Mouse (Mus musculus): ENCODE data around the gene Rtn2.

The Rtn2 gene

DNA sequence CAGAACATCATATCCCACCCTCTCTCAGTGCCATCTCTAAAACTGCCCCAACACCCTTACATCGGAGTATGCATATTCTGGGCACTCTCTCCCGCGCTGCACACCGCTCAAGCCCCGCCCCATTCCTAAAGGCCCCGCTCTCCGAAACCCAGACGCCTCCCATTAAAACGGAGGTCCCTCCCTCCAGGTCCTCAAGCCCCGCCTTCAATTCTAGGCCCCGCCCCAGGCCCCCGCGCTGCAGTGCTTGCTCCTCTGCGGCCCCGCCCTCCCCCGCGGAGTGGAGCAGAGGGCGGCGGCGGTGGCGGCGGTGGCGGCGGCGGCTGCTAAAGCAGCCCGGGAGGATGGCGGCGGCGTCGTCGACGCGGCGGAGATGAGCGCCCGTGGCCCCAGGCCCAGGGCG is at the start of gene Rtn2:
Gene Rtn2, plus strand, starts transcription at position 240 of the 400 bp plus-strand sequence.
- CTCF ChIA-PET: interaction anchor here (0.7 to 4.5 kb wide), 31 partner anchors 11 to 177 kb away, joined by 3 to 53 read pairs (median 6); partner anchors contain the start of genes Eml2 (in 2 of the 4), Cd3eap (in 1 of the 4), Ercc1 (in 1 of the 4) and Gipr (in 1 of the 4)
- POLR2A ChIA-PET: interaction anchor here in 3 of 4 experiments (0.6 to 6.4 kb wide), 15 partner anchors 9 to 107 kb away, joined by 3 to 58 read pairs (median 5); partner anchors contain the start of genes Eml2 (in 1 of the 3) and Vasp (in 1 of the 3)

GRCm38 (mm10) chr7:19234652-19235051 is 47.8 kb upstream of the Rtn2 start:
- ChIA-PET CTCF (interaction anchor here in 3 of 4 experiments (0.5 to 2.9 kb wide), 11 partner anchors 10 to 562 kb away, joined by 3 to 22 read pairs (median 4); partner anchors contain the start of gene Ppm1n (in 1 of the 3)), POLR2A (interaction anchor here in 2 of 4 experiments (0.9 to 3.4 kb wide), 5 partner anchors 22 to 44 kb away, joined by 3 to 10 read pairs (median 4); no protein-coding TSS in a partner anchor)

DNA sequence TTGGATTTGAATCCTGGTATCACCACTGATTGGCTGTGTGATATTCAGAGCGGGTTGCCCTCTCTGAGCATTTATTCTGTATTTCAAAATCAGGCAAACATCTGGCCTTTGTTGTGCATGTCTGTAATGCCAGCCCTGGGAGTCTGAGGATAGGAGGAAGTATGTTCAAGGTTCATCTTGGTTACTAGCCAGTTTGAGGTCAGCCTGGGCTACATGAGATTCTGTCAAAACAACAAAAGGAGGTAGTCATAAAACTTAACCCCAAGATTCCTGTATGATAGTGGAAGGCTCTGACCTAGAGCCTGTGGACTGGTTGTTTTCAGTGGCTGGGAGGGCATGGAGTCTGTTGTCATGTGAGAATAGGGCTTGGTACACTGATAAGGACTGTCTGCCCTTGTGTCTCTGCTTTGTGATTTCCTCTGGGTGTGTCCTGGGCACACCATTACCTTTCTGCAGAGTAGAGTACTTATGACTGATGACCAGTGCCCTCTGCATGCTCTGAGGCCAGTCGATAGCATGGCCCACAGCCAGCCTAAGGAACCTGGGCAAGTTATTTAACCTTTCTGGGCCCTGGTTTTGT is 47.2 kb upstream of the Rtn2 start:
- ChIA-PET CTCF (interaction anchor here in 2 of 4 experiments (1.3 to 1.5 kb wide), 2 partner anchors 9 to 49 kb away, joined by 3 to 6 read pairs; no protein-coding TSS in a partner anchor), POLR2A (interaction anchor here in 2 of 4 experiments (1.3 to 6.9 kb wide), 4 partner anchors 8 to 30 kb away, joined by 3 to 53 read pairs (median 4); no protein-coding TSS in a partner anchor)

- POLR2A ChIA-PET: interaction anchor here (0.7 to 6.9 kb wide), 13 partner anchors 8 to 71 kb away, joined by 3 to 53 read pairs (median 3); partner anchors contain the start of genes Gipr (in 1 of the 4) and Ppm1n (in 1 of the 4)
- CTCF ChIA-PET: interaction anchor here in 3 of 4 experiments (0.5 to 1.3 kb wide), 8 partner anchors 18 to 464 kb away, joined by 3 to 4 read pairs (median 3); no protein-coding TSS in a partner anchor
Observed at GRCm38 (mm10) chr7:19236411-19236810, 46.0 kb upstream of the Rtn2 start.

DNA sequence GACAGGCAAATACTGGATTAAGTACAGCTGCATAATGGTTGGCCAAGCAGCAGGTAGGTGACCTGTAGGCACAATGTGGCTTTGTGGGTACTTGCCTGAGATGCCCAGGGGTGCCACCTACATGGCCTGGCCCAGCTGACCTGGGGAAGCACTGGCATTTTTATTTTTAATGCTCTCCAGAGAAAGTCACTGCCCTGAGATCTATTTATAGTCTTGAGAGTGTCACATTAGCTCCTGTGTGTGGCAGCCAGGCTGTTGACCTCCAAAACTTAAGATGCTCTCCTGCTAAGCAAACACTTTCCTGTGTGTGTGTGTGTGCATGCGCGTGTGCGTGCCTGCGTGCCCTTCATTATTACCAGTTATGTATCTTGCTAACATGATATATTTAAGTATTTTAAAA is 44.1 kb upstream of the Rtn2 start:
- POLR2A ChIA-PET: interaction anchor here in 2 of 4 experiments (1.3 to 6.9 kb wide), 6 partner anchors 10 to 34 kb away, joined by 3 to 82 read pairs (median 18); partner anchors contain the start of gene Opa3 (in 1 of the 2)
- CTCF ChIA-PET: interaction anchor here in 3 of 4 experiments (0.5 to 5.3 kb wide), 6 partner anchors 28 to 101 kb away, joined by 3 to 53 read pairs (median 10); partner anchors contain the start of gene Ppm1n (in 2 of the 3)

DNA sequence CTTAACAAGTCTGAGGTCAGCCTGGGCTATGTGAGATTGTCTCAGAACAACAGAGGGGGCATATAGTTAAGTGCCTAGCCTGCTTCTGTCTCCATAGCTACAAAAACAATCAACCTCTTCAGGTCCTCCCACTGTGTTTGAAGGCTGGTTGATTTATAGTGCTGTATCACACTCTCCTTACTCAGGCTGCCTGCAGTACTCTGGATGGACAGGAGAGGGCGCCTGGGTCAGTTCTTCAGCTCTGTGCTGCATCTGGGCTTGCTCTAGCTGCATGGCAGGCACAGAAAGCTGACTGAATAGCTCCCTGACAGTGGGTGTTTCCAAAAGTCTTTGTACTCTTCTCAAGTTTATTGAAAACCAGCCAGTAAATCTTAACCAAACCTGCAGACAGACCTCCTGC is 43.0 kb upstream of the Rtn2 start:
- ChIA-PET POLR2A (interaction anchor here (0.5 to 6.9 kb wide), 52 partner anchors 8 to 461 kb away, joined by 3 to 82 read pairs (median 6); partner anchors contain the start of genes Ppm1n (in 3 of the 4), Vasp (in 3 of the 4), Opa3 (in 2 of the 4) and Eml2 (in 1 of the 4)), CTCF (interaction anchor here (0.5 to 5.3 kb wide), 72 partner anchors 9 to 427 kb away, joined by 3 to 53 read pairs (median 6); partner anchors contain the start of genes Ppm1n (in 4 of the 4), Vasp (in 2 of the 4), Cd3eap (in 1 of the 4) and Eml2 (in 1 of the 4))

DNA sequence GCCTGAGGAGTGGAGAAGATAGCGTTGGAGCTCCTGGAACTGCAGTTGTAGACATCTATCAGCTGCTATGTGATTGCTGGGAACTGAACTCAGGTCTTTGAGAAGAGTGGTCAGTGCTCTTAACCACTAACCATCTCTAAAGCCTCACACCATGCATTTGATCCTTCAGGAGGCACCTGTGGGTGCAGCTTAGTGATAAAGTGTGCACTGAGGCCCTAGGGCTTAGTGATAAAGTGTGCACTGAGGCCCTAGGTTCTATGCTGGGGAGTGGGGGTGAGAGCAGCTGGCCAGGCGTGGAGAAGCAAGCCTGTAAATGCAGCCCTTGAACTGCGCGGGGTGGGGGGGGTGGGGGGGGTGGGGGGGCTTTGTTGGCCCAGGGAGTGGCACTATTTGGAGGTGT is 42.4 kb upstream of the Rtn2 start:
- POLR2A ChIA-PET: interaction anchor here (0.5 to 6.9 kb wide), 56 partner anchors 9 to 461 kb away, joined by 3 to 82 read pairs (median 5); partner anchors contain the start of genes Ppm1n (in 3 of the 4), Vasp (in 3 of the 4), Opa3 (in 2 of the 4) and Eml2 (in 1 of the 4)

GRCm38 (mm10) chr7:19240905-19241463 is 41.4 kb upstream of the Rtn2 start:
- ChIA-PET POLR2A (interaction anchor here (0.5 to 6.9 kb wide), 33 partner anchors 8 to 81 kb away, joined by 3 to 82 read pairs (median 9); partner anchors contain the start of genes Ppm1n (in 2 of the 4), Vasp (in 2 of the 4) and Opa3 (in 1 of the 4)), CTCF (interaction anchor here (0.7 to 5.3 kb wide), 20 partner anchors 8 to 103 kb away, joined by 3 to 53 read pairs (median 12); partner anchors contain the start of genes Ppm1n (in 3 of the 4), Fosb (in 1 of the 4) and Vasp (in 1 of the 4))

More for the DNA sequence above, 42.4 kb upstream of the Rtn2 start:
- CTCF ChIA-PET: interaction anchor here (0.5 to 5.3 kb wide), 77 partner anchors 9 to 445 kb away, joined by 3 to 53 read pairs (median 6); partner anchors contain the start of genes Ppm1n (in 4 of the 4), Vasp (in 2 of the 4), Cd3eap (in 1 of the 4) and Eml2 (in 1 of the 4)

DNA sequence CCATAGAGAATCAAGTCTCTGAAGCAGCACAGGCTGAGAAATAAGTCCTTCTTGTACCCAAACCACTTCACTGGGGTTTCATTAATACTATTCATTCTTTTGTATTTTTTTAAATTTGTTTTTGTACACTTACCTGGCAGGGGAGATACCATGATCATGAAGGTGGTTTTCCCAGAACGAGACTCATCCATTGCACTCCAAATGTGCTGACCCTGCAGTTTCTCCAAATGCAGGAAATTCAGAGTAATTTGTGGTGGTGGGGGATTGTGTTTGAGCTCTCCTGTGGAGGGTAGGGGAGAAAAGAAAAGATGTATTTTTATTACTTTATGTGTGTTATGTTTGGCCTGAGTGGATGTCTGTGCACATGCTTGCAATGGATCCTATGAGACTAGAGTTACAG is 40.4 kb upstream of the Rtn2 start:
- ChIA-PET POLR2A (interaction anchor here in 2 of 4 experiments (0.8 to 6.9 kb wide), 10 partner anchors 8 to 45 kb away, joined by 3 to 82 read pairs (median 32); partner anchors contain the start of genes Vasp (in 2 of the 2), Opa3 (in 1 of the 2) and Ppm1n (in 1 of the 2)), CTCF (interaction anchor here in 1 of 4 experiments (5.3 kb wide), 1 partner anchor 38 kb away, joined by 53 read pairs; the partner anchor contains the start of gene Ppm1n)

- POLR2A ChIA-PET: interaction anchor here in 2 of 4 experiments (0.6 to 5.5 kb wide), 14 partner anchors 9 to 43 kb away, joined by 3 to 36 read pairs (median 6); partner anchors contain the start of gene Vasp (in 2 of the 2)
Observed at GRCm38 (mm10) chr7:19243858-19244257, 38.6 kb upstream of the Rtn2 start.

GRCm38 (mm10) chr7:19245083-19245482 is 37.3 kb upstream of the Rtn2 start:
- ChIA-PET POLR2A (interaction anchor here in 3 of 4 experiments (0.9 to 5.5 kb wide), 20 partner anchors 8 to 286 kb away, joined by 3 to 36 read pairs (median 6); partner anchors contain the start of gene Vasp (in 2 of the 3)), CTCF (interaction anchor here in 1 of 4 experiments (0.5 to 1.2 kb wide), 5 partner anchors 11 to 50 kb away, joined by 3 to 6 read pairs (median 3); partner anchors contain the start of gene Ppm1n)

More at GRCm38 (mm10) chr7:19243858-19244257, 38.6 kb upstream of the Rtn2 start:
- CTCF ChIA-PET: interaction anchor here in 3 of 4 experiments (0.6 to 1.4 kb wide), 6 partner anchors 10 to 49 kb away, joined by 3 to 6 read pairs (median 3); no protein-coding TSS in a partner anchor

DNA sequence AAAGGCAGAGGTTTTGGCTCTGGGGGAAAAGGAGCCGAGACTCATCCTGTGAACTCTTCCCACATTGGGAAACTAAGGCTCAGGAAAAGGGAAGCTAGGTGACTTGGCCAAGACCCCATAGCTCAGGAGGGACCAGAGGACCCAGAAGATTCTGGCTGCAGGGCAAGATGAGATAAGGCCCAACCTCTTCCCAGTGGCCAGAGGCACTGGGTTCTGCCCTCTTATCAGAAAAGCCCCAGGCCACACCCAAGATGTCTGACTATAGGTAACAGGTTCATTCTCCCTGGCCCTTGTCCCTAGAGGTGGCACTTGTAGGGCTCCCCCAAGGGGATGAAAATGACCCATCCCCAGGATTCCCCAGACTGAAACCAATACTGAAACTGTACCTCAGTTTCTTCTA is 35.6 kb upstream of the Rtn2 start:
- POLR2A ChIA-PET: interaction anchor here in 3 of 4 experiments (0.8 to 5.5 kb wide), 8 partner anchors 9 to 32 kb away, joined by 3 to 36 read pairs (median 5); no protein-coding TSS in a partner anchor
- CTCF ChIA-PET: interaction anchor here in 3 of 4 experiments (0.8 to 1.3 kb wide), 5 partner anchors 18 to 53 kb away, joined by 3 to 4 read pairs (median 3); partner anchors contain the start of gene Ppm1n (in 1 of the 3)

GRCm38 (mm10) chr7:19247511-19247910 is 34.9 kb upstream of the Rtn2 start:
- POLR2A ChIA-PET: interaction anchor here in 2 of 4 experiments (0.5 to 5.5 kb wide), 9 partner anchors 8 to 212 kb away, joined by 3 to 36 read pairs (median 5); no protein-coding TSS in a partner anchor
- CTCF ChIA-PET: interaction anchor here in 3 of 4 experiments (0.9 to 1.3 kb wide), 3 partner anchors 19 to 53 kb away, joined by 3 to 4 read pairs (median 3); no protein-coding TSS in a partner anchor

DNA sequence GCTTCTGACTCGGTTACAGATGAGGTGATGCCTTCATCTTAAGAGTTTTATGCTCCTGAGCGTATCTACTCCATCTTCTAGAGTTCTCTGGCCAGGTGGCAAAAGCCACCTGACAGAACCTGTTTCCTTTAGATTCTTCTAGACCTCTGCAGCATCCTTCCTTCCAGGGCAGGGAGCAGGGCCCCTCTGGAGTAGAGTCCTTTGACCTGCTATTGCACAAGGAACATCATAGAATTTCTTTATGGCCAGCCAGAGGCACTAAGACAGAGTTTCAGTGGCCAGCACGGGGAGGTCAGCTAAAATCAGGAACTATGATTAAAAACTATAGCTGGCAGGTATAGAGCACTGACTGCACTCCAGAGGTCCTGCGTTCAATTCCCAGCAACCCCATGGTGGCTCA is 30.3 kb upstream of the Rtn2 start:
- ChIA-PET POLR2A (interaction anchor here in 2 of 4 experiments (0.5 to 3.3 kb wide), 4 partner anchors 12 to 74 kb away, joined by 3 to 17 read pairs (median 4); no protein-coding TSS in a partner anchor), CTCF (interaction anchor here in 3 of 4 experiments (1.0 to 1.9 kb wide), 3 partner anchors 12 to 43 kb away, joined by 3 to 5 read pairs (median 3); no protein-coding TSS in a partner anchor)

DNA sequence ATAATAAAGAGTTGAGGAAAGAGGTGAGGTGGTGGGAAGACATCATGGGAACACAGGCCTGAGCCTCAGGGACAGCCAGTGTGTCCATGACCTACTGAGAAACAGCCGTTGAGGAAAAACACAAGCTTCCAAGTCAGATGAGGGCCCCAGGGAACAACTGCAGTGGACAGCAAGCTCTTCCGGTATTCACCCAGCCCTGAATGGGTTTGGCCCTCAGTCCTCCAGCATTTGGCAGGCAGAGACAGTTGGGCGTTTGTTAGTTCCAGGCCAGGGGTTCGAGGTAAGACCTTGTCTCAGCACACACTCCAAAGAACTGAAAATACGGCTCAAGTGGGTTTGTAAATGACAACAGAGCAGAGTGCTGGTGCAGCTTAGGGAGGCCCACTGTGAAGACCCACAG is 29.0 kb upstream of the Rtn2 start:
- CTCF ChIA-PET: interaction anchor here in 3 of 4 experiments (0.6 to 1.9 kb wide), 4 partner anchors 14 to 45 kb away, joined by 3 to 13 read pairs (median 7); no protein-coding TSS in a partner anchor
- POLR2A ChIA-PET: interaction anchor here in 3 of 4 experiments (0.7 to 3.3 kb wide), 18 partner anchors 9 to 212 kb away, joined by 3 to 17 read pairs (median 6); partner anchors contain the start of gene Vasp (in 1 of the 3)

GRCm38 (mm10) chr7:19255395-19255794 is 27.0 kb upstream of the Rtn2 start:
- ChIA-PET POLR2A (interaction anchor here in 3 of 4 experiments (0.5 to 6.8 kb wide), 20 partner anchors 8 to 165 kb away, joined by 3 to 60 read pairs (median 7); partner anchors contain the start of genes Ppm1n (in 1 of the 3) and Vasp (in 1 of the 3)), CTCF (interaction anchor here in 3 of 4 experiments (0.5 to 3.4 kb wide), 7 partner anchors 11 to 25 kb away, joined by 3 to 27 read pairs (median 3); no protein-coding TSS in a partner anchor)

Measured in embryonic stem cell, embryonic (primary cell).